Mouse (Mus musculus): ENCODE data around the gene Pak6. TPM values are rescaled to one million over a fixed set of nuclear protein-coding genes. Genes with fewer than 3 reads are reported as not detected.
"Not testable (repeated sequence)": the region's sequence is repeated elsewhere in the genome, so short reads cannot be mapped to it uniquely, and the experiment has no call there.

Gene Pak6
- polyA plus RNA-seq, 1 experiment, result 10.9 TPM

GRCm38 (mm10) chr2:118637888-118638526 lies 25.1 kb upstream of the Pak6 start:
- whole genome bisulfite sequencing, result 40% methylated on average over 8 of the region's 8 CpGs
- TF ChIP-seq CTCF (conservative IDR thresholded peaks at IDR 0.05; ENCODE audit: insufficient read depth, insufficient read length, low read depth, low read length) (peak; percentile 80), POLR2A (IDR thresholded peaks at IDR 0.05; ENCODE audit: low read depth, low read length) (no peak)
- H3K36me3 ChIP-seq (ENCODE audit: control insufficient read depth, insufficient read depth, low read length), result no peaks in the 10 kb centered on the region

GRCm38 (mm10) chr2:118638686-118639085 lies 24.4 kb upstream of the Pak6 start:
- no peak overlapping the region for H3K4me3 ChIP-seq (ENCODE audit: insufficient read depth, low read depth, low read length)
- H3K4me1 ChIP-seq (ENCODE audit: control insufficient read depth, insufficient read depth, low read length), result no peaks in the 10 kb centered on the region; the same call in 1 of the 2 replicates
- H3K27me3 ChIP-seq (replicated peaks; ENCODE audit: control insufficient read depth, insufficient read depth, low read length), result no peaks in the 10 kb centered on the region
- TF ChIP-seq POLR2A (IDR thresholded peaks at IDR 0.05; ENCODE audit: low read depth, low read length) (no peak), CTCF (conservative IDR thresholded peaks at IDR 0.05; ENCODE audit: insufficient read depth, insufficient read length, low read depth, low read length) (no peak)
- no peak overlapping the region for H3K27ac ChIP-seq (ENCODE audit: insufficient read depth, low read depth, low read length)
- WGBS, result 92% methylated on average over 8 of the region's 8 CpGs
- no peaks in the 10 kb centered on the region for H3K36me3 ChIP-seq (ENCODE audit: control insufficient read depth, insufficient read depth, low read length)
- no peak for DNase-seq

More at GRCm38 (mm10) chr2:118637888-118638526, 25.1 kb upstream of the Pak6 start:
- H3K27me3 ChIP-seq (replicated peaks; ENCODE audit: control insufficient read depth, insufficient read depth, low read length), result no peaks in the 10 kb centered on the region
- H3K4me1 ChIP-seq (ENCODE audit: control insufficient read depth, insufficient read depth, low read length), result no peaks in the 10 kb centered on the region
- peak; percentile 69 for DNase-seq
- no peak overlapping the region for H3K4me3 ChIP-seq (ENCODE audit: insufficient read depth, low read depth, low read length)
- no peak overlapping the region for H3K27ac ChIP-seq (ENCODE audit: insufficient read depth, low read depth, low read length)

GRCm38 (mm10) chr2:118641147-118641546 lies 22.0 kb upstream of the Pak6 start:
- H3K36me3 ChIP-seq (ENCODE audit: control insufficient read depth, insufficient read depth, low read length), result no peaks in the 10 kb centered on the region
- peak; percentile 43 for DNase-seq
- 60% methylated on average over 2 of the region's 2 CpGs for WGBS
- H3K27ac ChIP-seq (ENCODE audit: insufficient read depth, low read depth, low read length), result no peak overlapping the region
- H3K27me3 ChIP-seq (replicated peaks; ENCODE audit: control insufficient read depth, insufficient read depth, low read length), result no peaks in the 10 kb centered on the region
- H3K4me1 ChIP-seq (ENCODE audit: control insufficient read depth, insufficient read depth, low read length), result no peaks in the 10 kb centered on the region; the same call in 1 of the 2 replicates
- no peak overlapping the region for H3K4me3 ChIP-seq (ENCODE audit: insufficient read depth, low read depth, low read length)
- TF ChIP-seq POLR2A (IDR thresholded peaks at IDR 0.05; ENCODE audit: low read depth, low read length) (no peak), CTCF (conservative IDR thresholded peaks at IDR 0.05; ENCODE audit: insufficient read depth, insufficient read length, low read depth, low read length) (no peak; the same call in 1 of the 2 replicates)

GRCm38 (mm10) chr2:118642431-118642830 lies 20.7 kb upstream of the Pak6 start:
- Histone ChIP-seq H3K4me1 (ENCODE audit: control insufficient read depth, insufficient read depth, low read length) (no peaks in the 10 kb centered on the region; the same call in 1 of the 2 replicates), H3K27me3 (replicated peaks; ENCODE audit: control insufficient read depth, insufficient read depth, low read length) (no peaks in the 10 kb centered on the region), H3K36me3 (ENCODE audit: control insufficient read depth, insufficient read depth, low read length) (no peaks in the 10 kb centered on the region), H3K27ac (ENCODE audit: insufficient read depth, low read depth, low read length) (no peak overlapping the region), H3K4me3 (ENCODE audit: insufficient read depth, low read depth, low read length) (no peak overlapping the region)
- WGBS, result 74% methylated on average over 3 of the region's 3 CpGs
- no peak for DNase-seq
- no peak for TF ChIP-seq POLR2A (IDR thresholded peaks at IDR 0.05; ENCODE audit: low read depth, low read length)
- TF ChIP-seq CTCF (conservative IDR thresholded peaks at IDR 0.05; ENCODE audit: insufficient read depth, insufficient read length, low read depth, low read length), result no peak

- Histone ChIP-seq H3K27ac (ENCODE audit: insufficient read depth, low read depth, low read length) (no peak overlapping the region), H3K4me1 (ENCODE audit: control insufficient read depth, insufficient read depth, low read length) (no peaks in the 10 kb centered on the region; the same call in 1 of the 2 replicates), H3K4me3 (ENCODE audit: insufficient read depth, low read depth, low read length) (no peak overlapping the region), H3K27me3 (replicated peaks; ENCODE audit: control insufficient read depth, insufficient read depth, low read length) (no peaks in the 10 kb centered on the region), H3K36me3 (ENCODE audit: control insufficient read depth, insufficient read depth, low read length) (no peaks in the 10 kb centered on the region)
- no peak for TF ChIP-seq POLR2A (IDR thresholded peaks at IDR 0.05; ENCODE audit: low read depth, low read length)
- no peak for TF ChIP-seq CTCF (conservative IDR thresholded peaks at IDR 0.05; ENCODE audit: insufficient read depth, insufficient read length, low read depth, low read length)
- DNase-seq, result no peak
- 65% methylated on average over 3 of the region's 3 CpGs for WGBS
Observed at GRCm38 (mm10) chr2:118642942-118643341, 20.2 kb upstream of the Pak6 start.

- WGBS, result 87% methylated on average over 5 of the region's 5 CpGs
- no peaks in the 10 kb centered on the region for H3K27me3 ChIP-seq (replicated peaks; ENCODE audit: control insufficient read depth, insufficient read depth, low read length)
- no peak for DNase-seq
- H3K4me1 ChIP-seq (ENCODE audit: control insufficient read depth, insufficient read depth, low read length), result no peaks in the 10 kb centered on the region; the same call in 1 of the 2 replicates
- no peaks in the 10 kb centered on the region for H3K36me3 ChIP-seq (ENCODE audit: control insufficient read depth, insufficient read depth, low read length)
- TF ChIP-seq CTCF (conservative IDR thresholded peaks at IDR 0.05; ENCODE audit: insufficient read depth, insufficient read length, low read depth, low read length), result no peak
- TF ChIP-seq POLR2A (IDR thresholded peaks at IDR 0.05; ENCODE audit: low read depth, low read length), result no peak
- H3K4me3 ChIP-seq (ENCODE audit: insufficient read depth, low read depth, low read length), result no peak overlapping the region
- no peak overlapping the region for H3K27ac ChIP-seq (ENCODE audit: insufficient read depth, low read depth, low read length)
Observed at GRCm38 (mm10) chr2:118646665-118647064, 16.4 kb upstream of the Pak6 start.

GRCm38 (mm10) chr2:118650697-118651096 lies 12.4 kb upstream of the Pak6 start:
- not testable (repeated sequence) for H3K4me1 ChIP-seq (ENCODE audit: control insufficient read depth, insufficient read depth, low read length); DNase-seq; H3K27me3 ChIP-seq (replicated peaks; ENCODE audit: control insufficient read depth, insufficient read depth, low read length); H3K27ac ChIP-seq (ENCODE audit: insufficient read depth, low read depth, low read length); H3K4me3 ChIP-seq (ENCODE audit: insufficient read depth, low read depth, low read length); H3K36me3 ChIP-seq (ENCODE audit: control insufficient read depth, insufficient read depth, low read length)
- WGBS, result 78% methylated on average over 2 of the region's 2 CpGs

All from kidney, adult 2 months (tissue).